Mouse (Mus musculus) CD8-positive naive resting alpha-beta T cell, adult 2 months (primary cell): ENCODE measurements around the gene Tigd3.
"Not testable (repeated sequence)": the region's sequence is repeated elsewhere in the genome, so short reads cannot be mapped to it uniquely, and the experiment has no call there.

ENCODE experiments used
- DNase-seq, 2 experiments: peaks; one replicate each; pipeline ENCODE4 v3.0.0; 2022; ENCODE audit warnings: low read depth in 2 of 2, low spot score in 2 of 2

Gene Tigd3

DNA sequence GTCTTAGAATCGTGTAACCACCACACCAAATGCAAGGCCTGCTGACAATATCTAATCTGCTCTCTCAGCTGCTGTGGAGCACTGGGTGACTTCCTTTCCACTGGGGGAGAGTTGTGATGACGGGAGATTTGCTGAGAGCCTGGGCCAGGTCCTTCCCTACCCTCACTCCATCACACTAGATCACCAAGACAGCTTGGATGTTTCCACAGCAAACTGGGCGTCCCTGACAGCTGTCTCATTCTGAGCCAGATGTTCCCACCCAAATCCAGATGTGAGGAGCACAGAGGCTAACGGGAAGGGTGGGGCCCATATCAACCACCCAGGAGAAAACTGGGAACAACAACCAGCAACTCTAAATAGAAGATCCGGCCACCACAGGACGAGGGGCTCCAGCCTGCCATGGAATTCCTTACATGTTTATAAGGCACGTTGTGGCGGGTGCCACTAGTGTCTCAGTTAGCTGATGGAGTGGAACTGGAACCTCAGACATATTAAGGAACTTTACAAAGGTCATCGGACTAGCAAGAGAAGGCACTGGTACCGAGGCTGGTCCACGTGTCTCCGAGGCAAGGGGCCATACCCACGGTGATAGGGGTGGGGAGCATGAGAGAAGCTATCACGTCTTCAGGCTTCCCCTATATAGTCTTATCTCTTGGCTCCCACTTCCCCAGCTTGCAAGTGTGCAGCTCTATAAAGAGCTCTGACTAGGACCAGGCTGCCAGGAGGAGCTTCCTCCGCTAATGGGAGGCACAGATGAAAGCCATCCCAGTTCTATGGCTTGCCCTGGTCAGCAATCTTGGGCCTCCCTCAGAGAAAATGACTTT is 28.4 kb upstream of the Tigd3 start:
- DNase-seq: no peak

DNA sequence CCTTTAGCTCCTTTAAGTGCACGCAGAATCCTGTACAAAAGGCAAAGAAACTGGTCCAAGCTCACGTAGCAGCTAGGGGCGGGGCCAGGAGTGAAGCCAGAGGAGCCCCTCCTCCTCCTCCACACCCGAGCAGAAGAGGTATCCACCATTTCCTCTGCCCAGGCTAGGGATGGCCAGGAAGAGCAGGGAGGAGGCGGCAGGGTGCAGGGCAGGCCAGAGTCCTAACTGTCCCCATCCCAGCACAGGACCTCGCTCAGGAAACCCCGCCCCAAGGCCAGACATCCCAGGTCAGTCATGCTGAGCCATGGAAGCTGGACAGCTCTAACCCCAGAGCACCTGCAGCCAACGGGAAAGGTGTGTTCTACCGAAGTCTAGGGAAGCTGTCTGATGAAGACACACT is 27.8 kb upstream of the Tigd3 start:
- no peak for DNase-seq

DNA sequence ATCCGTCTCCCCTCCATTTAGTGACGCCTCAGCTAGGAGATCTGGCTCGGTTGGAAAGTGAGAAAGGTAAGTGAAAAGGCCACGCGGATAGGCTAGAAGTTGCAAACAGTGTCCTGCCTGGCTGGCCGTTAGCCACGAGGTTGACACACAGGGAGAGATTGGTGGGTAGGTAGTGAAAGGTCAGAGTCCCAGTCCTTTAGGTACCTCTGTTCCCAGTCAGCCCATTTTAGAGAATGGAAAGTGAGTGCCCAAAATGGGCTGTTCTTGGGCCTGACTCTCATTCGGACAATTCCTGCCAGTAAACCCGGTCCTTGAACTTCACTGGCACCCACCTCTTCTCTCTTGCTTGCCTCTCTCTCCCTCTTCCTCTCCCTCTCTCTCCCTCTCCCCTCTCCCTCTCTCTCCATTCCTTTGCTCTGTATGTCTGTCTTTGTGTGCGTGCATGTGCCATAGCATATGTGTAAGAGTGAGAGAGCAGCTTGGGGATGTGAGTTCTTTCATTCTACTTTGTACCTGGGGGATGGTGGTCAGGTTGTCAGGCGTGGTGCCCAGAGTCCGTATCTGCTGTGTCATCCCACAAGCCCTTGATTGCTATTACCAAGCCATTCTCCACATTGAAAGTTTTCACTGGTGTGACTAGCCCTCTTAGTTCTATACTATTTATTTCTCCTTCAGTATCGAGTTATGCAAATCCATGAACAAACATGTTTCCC is 19.2 kb upstream of the Tigd3 start, which contains the start of gene Dpf2:
Gene Dpf2 (minus strand): TSS at position 4 of the 713 bp plus-strand sequence.
- DNase-seq: no peak

DNA sequence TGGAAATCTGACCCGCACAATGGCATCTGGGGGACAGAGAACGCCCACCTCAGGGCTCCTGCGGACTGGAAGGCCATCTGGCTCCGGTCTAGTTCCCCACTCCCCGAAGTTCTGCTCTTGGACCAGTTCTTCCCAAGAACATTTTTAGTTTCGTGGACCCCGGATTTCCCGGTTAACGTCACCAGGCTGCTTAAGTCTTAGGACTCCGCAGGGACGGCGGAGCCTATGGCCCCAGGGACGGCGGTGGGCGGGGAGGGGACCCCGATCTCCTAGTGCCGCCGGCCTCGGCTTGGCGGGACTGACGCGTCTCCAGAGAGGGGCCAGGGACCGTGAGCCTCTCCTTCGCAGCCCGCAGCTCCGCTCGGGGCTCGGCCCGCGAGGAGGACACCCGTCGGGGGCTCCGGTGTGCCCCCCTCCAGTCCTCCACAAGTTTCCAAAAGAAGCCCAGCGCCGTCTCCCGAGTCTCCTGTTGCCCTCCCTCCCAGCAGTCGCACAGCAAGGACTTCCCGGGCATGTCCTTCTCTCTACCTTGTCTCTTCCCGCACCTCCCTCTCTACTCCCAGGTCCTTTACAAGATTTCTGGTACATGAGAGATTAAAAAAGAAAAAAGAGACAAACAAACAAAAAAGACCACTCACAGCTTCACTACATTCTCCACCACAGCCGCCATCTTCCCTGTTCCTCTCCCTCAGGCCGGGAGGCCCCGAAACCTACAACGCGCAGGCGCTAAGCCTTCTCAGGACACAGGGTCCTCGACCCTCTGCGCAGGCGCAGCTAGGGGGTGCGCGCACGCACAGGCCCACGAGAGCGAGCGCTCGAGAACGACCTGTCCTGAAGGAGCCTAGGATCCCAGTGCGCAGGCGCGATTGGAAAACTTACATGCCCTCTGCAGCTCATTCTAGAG is 18.4 kb upstream of the Tigd3 start:
- peak; percentile 97 to 98 for DNase-seq

DNA sequence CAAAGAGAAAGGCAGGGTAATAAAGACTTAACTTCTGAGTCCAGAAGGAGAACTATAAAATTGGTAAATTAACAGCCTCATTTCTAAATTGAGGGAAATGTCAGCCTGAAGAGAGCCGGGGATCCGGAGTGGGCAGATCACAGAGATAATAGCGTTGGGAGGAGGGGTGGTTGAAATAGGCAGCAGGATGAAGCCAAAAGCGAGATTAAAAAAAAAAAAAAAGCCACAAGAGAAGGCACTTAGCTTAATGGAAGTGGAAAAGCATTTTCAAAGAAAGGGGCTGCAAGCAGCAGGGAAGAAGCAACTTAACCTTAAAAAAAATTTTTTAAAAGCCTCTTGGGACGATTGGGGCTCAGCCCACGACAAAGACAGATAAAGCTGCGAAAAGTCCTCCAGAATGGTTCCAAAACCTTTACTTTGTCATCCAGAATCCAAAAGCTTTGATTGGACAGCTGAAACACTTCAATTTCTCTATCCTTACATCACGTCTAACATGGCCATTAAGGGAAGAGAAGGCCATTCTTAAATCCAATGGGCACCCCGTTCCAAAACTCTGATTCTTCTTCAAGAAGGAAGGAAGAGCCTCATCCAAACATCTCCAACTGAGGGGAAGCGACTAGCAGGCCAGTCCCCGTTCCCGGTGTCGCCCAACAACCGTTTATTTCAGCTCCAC is 17.6 kb upstream of the Tigd3 start:
- no peak for DNase-seq

DNA sequence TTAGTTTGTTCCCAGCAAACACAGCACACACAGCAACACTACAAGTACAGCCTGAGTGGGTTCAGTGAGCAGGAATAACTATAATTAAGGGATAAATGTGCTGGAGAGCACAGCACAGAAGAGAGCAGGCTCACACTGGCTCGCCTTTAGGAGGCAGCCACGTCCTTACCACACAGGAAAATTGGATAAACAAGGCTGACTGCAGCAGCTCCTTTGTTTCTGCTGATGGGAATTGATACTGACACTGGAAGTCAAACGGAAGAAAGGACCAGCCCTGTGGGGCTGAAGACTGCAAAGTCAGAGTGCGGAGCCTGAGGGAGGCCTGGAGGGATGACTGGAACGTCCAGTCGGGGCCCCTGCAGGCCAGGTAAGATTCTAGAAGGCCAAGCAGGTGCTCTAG is 16.3 kb upstream of the Tigd3 start:
- DNase-seq: no peak

DNA sequence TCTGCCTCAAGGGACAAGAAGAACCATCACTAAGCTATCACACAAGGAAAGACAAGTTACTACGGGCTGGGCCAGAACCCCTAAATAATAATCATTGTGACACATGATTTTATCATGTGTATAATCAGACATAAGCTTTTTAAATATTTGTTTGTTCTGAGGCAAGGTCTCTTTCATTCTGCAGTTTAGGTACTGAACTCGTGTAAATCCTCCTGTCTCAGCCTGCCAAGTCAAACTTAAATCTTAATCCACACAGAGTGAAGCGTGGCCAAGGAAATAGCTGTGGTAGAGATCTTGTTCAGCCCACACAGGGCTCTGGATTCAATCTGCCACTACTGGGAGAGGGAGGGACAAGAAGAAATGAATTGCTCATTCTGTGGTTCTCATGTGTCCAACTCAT is 13.3 kb upstream of the Tigd3 start:
- no peak for DNase-seq

DNA sequence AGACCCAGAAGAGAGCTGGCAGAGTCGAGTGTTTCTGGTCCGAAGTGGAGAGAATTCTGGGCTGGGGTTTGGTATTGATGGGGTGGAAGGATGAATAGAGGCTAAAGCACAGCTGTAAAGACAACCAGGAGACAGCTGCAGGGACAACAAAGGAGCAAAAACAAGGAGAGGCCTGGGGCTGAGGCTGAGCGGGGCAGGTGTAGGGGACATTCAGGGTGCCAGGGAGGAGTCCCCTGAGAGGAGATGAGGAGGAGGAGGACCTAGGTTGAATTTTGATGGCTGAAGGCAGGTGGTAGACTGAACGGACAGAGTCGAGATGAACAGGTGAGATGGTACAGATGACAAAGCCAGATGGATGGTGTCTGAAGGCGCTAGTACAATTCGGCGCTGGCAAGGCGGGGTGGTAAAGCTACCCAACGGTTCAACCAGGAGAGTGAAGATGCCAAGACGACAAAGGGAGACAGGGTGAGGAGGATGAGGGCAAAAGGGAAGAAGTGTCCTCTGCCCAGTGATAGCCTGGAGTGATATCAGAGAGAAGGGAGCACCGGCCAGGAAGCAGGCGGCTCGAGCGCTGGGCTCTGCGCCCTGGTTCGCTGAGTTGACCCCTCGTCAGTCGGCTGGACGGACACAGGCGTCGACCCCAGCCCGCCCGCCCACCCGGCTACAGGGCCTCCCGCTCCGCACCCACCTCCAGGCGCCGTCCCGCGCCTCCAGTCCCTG is 507 bp downstream of the Tigd3 start:
- no peak for DNase-seq

DNA sequence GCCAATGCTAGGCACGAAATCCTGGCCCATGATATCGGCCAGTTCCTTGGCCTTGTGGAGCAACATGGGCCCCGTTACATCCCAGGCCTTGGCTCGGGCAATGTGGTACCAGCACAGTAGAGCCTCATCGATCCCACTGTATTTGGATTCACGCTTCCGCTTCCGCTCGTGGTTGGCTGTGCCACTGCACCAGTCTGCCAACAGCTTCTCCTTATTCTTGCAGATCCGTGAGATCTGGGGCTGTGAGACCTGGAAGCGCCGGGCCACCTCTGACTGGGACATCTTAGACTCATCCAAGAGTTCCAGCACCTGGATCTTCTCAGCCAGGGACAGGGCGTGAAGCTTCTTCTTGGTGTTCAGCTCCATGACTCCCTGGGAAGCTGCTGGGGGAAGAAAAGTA is 1.2 kb downstream of the Tigd3 start:
- no peak for DNase-seq

DNA sequence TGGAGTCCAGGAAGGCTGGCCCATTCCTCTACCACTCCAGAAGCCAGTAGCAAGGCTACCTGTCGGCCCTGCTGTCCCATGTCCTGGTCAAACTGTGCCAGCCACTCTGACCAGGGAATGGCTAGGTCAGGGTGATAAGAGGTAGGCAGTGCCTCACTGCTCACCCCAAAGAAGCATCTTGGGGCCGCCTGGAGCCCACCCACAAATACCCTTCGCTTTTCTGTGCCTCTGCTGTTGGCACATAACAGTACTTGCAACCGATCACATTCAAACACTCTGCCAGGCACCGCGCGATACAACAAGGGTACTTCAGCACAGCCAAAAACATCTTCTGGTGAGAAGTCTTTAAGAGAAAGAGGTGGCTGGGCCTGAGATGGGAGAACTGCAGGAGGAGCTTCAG is 1.7 kb downstream of the Tigd3 start:
- DNase-seq: no peak

DNA sequence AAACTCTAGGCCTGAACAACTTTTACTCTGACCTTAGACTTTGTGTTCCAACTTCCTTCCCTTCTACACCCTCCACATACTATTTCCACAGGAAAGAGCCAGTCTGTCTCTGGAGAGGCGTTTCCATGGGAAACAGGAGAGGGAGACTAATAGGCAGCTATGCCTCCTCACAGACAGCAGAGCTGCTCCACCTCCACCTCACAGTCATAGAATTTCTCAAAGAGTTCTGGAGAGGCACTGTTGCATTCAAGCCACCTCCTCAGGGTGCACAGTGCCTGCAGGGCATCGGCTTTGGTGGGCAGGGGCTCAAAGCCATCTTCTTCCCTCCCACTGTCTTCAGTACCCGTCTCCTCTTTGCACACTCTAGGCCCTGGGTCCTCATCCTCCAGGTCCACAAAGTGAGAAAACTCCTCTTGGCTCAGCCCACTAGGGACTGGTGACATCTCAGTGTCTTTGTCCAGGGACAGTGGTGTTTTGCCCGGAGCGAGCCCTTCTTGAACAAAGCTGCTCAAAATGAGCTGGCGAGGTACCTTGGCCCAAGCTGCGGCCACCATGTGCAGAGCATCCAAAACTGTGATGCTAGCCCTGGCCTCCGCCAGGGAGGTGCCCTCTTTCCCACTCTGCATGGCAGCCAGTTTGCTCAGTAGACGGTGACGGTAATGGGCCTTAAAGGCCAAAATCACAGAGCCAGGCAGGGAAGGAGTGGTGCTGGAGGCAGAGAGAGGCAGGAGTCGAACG is 2.3 kb downstream of the Tigd3 start:
- DNase-seq: no peak

DNA sequence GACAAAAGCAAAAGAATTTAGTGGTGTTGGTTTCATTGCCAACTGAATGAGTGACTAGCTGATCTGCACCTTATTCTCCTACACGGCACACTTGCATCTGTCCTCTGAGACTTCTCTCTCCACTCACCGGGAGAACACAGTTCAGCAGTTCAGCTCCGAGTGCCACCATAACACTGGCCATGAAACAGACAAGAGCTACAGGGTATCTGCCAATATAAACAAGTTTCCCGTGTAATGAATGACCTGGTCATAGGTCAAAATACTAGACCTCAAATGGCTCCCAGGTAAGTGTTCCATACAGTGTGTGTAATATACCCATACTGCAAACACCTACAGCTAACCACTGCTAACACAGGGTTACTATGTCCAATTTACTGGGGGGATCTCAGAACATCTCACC is 4.7 kb downstream of the Tigd3 start:
- DNase-seq: no peak

DNA sequence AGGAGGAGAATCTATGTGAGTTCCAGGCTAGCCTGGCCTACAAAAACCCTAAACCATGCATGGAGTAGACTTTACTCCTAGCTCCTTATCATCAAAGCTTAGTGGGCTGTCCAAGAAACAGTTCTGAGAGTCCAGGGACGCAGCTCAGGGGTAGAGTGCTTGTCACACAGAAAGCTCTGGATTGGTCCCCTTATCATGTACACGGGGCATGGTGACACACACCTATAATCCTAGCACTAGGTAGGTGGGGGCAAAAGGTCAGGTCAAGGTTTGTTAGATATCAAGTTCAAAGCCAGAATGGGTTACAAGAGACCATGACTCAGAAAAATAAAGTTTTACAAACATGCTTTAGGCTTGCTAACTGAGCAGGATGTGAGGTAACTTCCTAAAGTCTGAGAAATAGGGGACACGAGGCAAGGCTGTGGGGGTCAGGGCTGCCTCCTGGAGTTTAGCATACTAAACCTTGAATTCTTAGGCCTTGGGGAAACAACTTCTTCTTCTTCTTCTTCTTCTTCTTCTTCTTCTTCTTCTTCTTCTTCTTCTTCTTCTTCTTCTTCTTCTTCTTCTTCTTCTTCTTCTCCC is 6.6 kb downstream of the Tigd3 start:
- DNase-seq: no peak

DNA sequence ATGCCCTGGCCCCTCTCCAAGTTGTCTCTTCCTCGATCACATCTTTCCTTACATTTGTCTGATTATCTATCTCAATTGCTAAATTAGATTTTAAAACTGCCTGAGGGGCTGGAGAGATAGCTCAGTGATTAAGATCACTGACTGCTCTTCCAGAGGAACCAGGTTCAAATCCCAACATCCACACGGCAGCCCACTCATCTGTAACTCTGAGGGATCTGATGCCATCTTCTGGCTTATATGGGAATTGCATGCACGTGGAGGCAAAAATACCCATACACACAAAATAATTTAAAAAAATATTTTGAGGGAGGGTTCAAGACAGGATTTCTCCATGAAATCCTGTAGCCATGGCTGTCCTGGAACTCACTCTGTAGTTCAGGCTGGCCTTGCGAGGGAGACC is 8.1 kb downstream of the Tigd3 start:
- DNase-seq: no peak

DNA sequence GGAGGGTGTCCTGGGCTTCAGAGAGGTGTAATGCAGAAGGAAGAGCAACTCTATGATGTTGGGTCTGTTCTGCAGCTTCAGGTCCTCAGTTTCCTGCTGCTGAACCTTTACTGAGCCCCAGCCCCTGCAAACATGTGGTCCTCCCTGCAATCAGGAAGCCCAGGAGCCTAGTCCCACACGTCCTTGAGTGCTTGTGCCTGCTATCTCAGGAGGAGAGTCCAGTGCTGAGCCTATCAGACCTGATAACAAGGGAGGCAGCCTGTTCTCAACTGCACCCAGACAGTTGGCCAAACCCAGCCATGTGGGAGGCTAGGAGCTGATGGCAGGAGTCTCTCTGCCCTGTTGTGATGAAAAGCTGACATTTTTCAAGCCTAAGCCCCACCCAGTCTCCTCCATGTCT is 10.0 kb downstream of the Tigd3 start:
- DNase-seq: no peak

DNA sequence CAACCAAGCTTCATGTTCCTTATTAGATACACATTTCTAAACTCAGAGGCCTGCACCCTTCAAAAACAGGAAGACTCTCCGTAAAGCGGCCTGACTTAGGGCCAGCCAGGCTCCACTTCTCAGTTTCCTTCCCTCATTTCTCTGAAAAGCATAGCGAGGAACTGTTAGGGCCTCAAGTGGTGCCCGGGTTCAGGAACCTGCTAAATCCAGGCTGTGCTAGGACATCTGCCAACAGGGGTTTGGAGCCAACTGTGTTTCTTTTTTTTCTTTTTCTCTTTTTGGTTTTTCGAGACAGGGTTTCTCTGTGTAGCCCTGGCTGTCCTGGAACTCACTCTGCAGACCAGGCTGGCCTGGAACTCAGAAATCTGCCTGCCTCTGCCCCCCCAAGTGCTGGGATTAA is 11.9 kb downstream of the Tigd3 start:
- DNase-seq: not testable (repeated sequence)

DNA sequence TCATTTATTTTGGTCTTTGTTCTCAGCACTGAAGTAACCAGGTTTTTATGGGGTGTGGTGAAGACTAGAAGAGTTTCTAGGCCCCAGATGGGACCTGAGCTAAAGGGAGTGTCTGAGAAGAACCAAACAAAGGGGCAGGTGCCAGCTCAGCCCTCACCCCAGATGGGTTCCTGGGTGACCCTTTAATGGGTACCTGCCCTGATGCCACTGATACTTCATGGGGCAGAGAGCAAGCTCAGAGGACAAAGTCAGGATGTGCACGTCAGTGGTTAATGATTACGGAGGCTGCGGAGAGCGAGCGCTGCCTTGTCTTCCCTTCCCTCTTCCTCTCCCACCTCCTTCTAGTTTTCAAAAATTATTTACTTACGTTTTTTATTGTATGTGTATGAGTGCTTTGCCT is 12.8 kb downstream of the Tigd3 start:
- DNase-seq: no peak

DNA sequence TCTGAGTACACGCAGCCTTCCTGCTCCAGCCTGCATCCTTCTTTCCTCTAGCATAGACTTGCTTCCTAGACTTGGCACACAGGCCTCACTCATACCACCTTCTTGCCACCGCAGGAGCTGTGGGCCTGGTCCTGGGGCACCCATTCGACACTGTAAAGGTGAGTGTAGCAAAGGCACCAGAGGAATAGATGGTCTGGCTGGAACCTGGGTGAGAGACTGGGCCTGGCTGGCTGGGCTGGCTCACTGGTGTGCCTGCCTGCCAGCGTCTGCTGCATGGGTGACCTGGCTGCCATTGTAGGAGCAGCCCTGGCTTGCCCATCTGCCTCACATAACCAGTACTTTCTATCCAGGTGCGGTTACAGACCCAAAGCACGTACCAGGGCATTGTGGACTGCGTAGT is 14.2 kb downstream of the Tigd3 start:
- no peak for DNase-seq

DNA sequence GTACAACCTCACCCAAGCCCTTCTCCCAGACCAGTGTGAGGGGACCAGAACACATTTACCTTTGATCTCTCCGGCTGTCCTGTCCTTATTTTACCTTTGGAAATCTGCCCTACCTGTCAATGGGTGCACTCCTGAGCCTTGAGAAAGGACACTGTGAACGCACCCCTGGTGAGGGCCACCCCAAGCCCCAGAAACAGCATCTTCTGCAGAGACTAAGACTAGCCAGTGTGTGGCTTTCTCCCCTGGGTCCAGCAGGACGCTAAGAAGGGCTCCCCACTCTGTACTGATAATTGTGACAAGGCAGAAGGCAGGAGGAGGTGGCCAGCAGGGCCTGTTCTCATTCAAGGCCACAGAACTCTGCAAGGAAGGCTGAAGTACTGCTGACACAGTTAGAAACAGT is 15.0 kb downstream of the Tigd3 start:
- DNase-seq: no peak

DNA sequence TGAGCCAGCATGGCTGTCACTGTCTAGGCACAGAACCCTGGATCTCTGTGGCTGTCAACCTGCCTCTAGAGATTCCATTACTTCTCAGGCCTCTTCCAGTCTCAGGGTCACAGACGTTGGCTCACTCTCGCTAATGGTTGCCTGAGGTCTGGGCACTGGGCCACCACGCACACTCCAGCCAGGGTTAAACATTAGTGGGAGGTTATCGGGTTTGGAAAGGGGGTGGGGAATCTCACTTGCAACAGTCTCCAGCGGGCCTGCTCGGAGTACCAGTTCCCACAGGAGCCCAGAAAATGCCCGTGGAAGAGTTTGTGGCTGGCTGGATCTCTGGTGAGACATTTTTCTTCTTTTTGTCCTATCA is 15.6 kb downstream of the Tigd3 start:
- DNase-seq: no peak
